Mouse (Mus musculus) heart, adult 2 months (tissue): ENCODE results near the gene Asic2.

Experiments used
- CTCF ChIP-seq: fragments of 200-600 bp; IDR thresholded peaks from 2 replicates; pipeline ENCODE4 v1.8.1; 2022; ENCODE audit warnings: antibody characterized with exemption, mild to moderate bottlenecking, moderate library complexity
- EP300 ChIP-seq: fragments of 200-500 bp; IDR thresholded peaks from 2 replicates; pipeline ENCODE4 v1.6.1; 2011; ENCODE audit warnings: low read depth, low read length, control low read depth; ENCODE audit not compliant: insufficient read depth
- POLR2A ChIP-seq: fragments of 200-500 bp; IDR thresholded peaks from 2 replicates; pipeline ENCODE4 v1.6.1; 2011; ENCODE audit warnings: mild to moderate bottlenecking, low read depth, low read length, control low read depth; ENCODE audit not compliant: insufficient read depth

DNA sequence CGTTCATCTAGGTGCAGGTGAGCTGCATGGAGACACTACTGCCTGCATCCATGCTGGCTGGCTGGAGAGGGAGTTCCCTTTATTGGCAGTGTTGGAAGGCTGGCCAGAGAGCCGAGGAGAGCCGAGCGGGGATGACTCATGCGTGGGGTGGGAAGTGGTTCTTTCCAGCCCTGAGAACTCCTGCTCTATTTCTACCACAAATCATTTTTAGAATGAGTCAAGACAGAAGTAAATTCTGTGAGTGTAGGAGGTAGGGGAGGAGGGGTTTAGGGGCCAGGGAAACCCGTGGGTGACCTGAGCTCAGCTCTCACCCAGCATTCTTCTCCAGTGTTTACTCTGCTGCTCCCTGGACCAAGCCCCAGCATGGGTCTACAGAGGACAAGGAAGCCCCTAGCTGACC lies 872.2 kb downstream of the Asic2 start:
- no peak for TF ChIP-seq CTCF
- TF ChIP-seq POLR2A, result no peak
- no peak for TF ChIP-seq EP300
